Mouse (Mus musculus): ENCODE data around the gene Zfp36.

The Zfp36 gene

GRCm38 (mm10) chr7:28384162-28384561, 4.1 kb upstream of the Zfp36 start:
- no peak for DNase-seq (ENCODE audit: low spot score in 2 of 2)

DNA sequence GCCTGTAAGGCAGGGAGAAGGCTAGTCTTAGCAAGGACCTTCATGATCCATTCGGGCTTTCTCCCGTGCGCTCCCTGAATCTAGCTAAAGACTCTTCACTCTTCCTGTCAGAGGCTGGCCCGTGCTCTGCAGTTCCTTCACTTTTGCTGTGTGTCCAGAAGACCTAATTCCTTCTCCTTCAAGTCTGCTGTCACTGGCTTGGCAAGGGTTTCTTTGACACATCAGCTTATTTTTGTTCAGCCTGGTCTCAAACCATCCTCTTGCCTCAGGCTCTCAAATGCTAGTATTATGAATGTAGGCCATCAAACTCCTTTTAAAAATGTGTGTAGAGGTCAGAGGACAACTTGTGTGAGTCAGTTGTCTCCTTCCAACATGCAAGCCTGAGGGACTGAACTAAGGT, 3.6 kb upstream of the Zfp36 start:
- DNase-seq (ENCODE audit: low spot score in 2 of 2) = no peak

GRCm38 (mm10) chr7:28382981-28383396, 2.9 kb upstream of the Zfp36 start:
- DNase-seq (ENCODE audit: low spot score in 2 of 2) = peak; percentile 65 to 76

DNA sequence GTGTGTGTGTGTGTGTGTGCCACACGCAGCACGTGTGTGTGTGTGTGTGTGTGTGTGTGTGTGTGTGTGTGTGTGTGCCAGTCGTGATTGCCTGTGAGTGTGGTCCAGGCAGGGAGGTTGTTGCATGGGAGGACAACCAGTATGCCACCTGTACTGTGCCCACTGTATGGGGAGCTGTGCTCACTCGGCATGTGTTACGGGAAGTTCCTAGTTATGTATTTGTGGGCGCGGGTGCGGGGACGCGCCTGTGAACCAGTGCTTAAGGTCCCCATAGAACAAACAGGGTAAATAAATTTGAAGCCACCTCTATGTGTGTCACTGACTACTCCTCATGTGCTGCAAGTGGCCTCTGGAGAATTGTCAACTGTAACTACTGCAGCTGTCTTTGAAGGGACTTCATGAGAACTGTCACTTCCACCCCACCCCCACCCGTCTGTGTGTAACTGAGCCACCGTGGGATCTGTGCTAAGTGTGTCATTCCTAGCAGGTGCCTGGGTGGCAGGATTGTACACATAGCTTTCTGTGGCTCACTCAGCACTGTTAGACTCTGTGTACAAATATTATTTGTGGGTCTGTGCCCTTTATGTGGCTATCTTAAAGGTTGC, 2.4 kb upstream of the Zfp36 start:
- DNase-seq (ENCODE audit: low spot score in 2 of 2) = peak in 1 of 2 experiments; percentile 53

DNA sequence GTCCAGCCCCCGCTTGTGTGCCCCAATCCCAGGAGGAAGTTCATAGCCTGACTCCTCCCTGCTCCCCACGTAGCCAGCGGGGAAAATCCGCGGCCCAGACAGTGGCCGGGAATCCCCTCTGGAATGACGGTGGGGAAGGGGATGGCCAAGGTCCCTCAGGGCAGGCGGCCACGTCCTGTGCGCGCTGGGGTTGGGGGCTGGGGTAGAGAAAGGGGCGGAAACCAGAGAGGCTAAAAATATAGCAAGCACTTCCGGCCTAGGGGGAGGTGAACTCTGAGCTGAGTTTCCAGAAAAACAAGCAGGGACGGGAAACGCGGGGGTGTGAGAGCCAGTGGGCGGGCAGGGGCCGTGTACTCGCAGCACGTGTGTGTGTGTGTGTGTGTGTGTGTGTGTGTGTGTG, 1.9 kb upstream of the Zfp36 start:
- DNase-seq (ENCODE audit: low spot score in 2 of 2) = peak; percentile 93 to 96

DNA sequence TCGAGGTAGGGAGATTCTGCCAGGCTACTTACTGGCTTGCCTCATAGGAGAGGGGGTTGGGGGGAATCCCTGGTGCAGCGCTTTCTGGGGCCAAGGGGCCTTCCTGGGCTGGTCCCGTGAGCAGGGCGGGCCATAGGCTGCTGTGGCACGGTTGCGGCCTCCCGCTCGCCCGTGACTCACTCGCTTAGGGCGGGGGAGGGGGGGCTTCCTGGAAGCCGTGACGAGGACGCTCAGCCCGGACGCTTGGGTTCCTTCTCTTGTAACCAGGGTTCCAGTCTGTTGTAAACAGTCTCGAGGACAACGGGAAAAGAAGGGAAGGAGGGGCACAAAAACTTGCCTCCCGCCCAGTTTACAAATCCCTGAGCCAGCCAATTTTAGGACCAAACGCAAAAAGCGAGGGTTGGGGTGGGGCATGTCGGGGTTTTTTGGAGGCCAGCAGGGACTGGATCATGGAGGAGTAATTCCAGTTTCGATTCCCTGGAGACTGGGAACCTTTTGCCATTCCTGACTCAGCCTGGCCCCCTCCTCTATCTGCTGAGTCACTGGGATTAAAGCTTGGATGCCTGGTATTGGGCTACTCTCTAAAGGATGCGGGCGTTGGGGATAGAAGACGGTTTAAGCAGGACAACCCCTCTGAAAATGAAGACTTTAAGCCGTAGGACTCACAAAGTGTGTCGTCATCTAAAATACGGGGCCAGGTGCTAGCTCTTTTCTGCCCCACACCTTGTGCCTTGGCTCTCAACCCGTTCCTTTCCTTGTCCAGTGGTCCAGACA, 1.2 kb upstream of the Zfp36 start:
- peak; percentile 94 for DNase-seq (ENCODE audit: low spot score in 2 of 2)

DNA sequence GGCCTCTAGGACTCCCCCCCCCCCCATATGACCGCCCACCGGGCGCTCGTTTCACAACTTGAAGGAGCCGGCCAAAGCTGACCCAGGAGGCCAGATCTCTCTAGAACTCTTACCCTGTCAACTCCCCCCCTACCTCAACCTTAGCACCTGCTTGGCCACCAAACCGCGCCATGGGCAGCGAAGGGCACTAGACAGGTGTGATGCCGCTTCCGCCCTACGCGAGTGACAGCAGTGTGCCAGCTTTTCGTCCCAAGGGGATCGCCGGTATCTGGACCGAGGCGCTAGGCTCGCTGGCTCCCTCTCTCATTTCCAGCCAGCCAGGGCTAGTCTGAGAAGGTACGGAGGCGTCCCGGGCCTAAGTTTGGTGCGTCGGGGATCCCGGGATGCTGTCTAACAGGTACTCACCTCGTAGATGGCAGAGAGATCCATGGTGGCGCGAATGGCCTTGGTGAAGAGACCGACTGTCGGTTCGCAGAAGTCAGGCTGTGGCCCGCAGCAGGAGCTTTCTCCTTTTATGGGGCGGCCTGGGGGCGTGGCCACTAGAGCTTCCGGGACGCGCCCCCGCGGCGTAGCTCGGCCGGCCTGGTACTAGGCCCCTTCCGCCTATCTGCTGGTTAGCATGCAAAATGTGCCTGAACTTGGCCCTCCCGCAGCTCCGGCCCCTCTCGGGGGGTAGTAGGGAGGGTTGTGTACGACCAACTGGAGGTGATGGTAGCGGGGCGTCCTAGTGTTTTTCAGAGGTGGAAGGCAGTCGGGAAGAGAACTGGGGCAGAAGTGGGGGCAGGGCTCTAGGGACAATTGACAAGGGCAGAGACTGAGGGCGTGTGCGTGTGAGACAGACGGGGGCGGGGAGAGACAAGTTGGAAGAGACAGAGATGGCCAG, 1.0 kb downstream of the Zfp36 start:
- peak; percentile 96 for DNase-seq (ENCODE audit: low spot score in 2 of 2)

DNA sequence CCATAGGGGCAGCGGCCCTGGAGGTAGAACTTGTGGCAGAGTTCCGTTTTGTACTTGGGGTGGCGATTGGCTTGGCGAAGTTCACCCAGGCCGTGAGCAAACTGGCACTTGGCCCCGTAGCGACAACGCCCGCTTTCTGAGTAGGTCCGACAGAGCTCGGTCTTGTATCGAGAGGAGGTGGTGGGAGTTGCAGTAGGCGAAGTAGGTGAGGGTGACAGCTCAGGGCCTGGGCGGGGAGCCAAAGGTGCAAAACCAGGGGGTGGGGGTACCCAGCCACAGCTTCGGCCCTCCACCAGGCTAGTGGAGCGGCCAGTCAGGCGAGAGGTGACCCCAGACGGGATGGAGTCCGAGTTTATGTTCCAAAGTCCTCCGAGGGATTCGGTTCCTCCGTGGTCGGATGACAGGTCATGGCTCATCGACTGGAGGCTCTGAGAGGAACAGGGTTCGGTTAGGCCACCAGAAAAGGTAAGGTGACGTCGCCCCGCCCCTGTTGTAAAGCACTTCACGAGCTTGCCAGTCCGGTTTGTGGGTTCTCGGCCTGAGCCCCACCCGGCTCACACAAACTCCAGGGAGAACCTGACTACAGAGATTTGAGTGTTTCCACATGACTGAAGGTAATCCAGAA, 1.9 kb downstream of the Zfp36 start:
- DNase-seq (ENCODE audit: low spot score in 2 of 2) = peak; percentile 69 to 71

GRCm38 (mm10) chr7:28377190-28378065, 2.6 kb downstream of the Zfp36 start:
- DNase-seq (ENCODE audit: low spot score in 2 of 2) = peak; percentile 35 to 54

DNA sequence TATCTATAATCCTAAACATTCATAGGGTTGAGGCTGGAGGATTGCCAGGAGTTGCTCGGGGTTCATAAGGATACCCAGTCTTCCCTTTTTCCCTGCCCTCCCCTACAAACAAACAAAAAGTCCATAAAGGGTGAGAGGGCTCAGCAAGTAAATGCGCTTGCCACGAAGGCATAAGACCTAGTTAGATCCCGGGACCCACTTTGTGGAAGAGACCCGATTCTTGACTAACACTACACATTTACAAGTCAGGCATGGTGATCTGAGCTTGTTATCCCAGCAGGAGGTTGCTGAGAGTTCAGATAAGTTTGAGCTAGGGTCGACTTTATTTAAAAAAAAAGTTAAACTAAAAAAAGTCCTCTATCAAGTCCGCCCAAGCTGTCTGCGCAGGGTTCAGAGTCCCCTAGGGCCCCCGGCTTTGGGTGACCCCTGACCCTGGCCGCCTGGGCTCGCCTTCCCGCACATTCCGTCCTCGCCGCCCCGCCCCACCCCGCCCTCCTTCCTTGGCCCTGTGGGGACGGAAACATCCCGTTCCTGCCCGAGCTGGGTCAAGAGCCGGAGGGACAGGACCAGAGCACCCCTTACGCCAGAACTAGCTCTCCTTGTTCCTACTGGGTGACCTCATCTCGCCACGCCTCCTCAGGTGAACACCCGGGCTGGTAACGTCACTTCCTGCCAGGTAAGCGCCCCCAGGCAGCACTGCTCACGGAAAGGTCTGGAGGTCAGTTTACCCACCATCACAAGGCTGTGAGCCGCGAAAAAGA, 3.9 kb downstream of the Zfp36 start:
- peak; percentile 90 to 94 for DNase-seq (ENCODE audit: low spot score in 2 of 2)

DNA sequence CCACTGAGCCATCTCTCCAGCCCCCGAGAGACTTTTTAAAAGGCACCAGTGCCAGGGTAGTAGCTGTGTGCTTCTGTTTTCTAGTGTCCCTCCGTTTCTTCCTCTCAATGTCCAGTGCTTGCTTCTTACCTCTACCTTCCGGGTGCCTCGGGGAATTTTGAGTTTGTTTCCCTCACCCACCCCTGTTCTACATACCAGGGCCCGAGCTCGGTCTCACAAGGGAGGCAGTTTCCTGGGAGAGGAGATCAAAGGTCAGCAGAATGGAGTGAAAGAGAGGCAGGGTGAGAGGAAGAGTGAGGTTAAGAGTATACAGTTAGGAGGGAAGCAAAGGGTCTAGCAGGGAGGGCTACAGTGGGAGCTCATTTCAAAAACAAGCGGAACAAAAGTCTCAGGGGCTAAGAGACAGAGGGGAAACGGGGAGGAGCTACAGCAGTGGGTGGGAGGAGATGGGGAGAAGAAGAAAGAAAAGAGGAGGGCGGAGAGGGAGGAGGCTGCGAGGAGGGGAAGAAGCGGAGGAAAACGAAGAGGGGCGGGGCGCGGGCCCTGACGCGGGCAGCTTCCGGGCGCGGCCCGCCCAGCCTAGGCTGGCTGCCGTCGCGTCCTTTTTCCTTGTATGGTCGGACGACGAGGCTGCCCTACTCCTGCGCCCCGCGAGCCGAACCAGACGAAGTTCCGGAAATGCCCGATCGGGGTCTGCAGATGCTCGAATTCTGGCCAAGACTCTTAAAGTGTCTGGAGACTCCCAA, 4.7 kb downstream of the Zfp36 start:
- DNase-seq (ENCODE audit: low spot score in 2 of 2) = peak; percentile 94

DNA sequence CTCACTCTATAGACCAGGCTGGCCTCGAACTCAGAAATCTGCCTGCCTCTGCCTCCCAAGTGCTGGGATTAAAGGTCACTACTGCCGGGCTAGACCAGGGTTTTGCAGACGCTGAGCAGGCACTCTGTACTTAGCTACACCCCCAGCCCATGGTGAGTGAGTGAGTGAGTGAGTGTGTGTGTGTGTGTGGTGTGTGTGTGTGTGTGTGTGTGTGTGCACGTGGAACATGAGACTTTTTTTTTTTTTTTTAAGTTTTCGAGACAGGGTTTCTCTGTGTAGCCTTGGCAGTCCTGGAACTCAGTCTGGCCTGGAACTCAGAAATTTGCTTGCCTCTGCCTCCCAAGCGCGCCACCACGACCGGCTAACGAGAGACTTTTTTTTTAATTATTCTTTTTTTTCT, 5.4 kb downstream of the Zfp36 start:
- no peak for DNase-seq (ENCODE audit: low spot score in 2 of 2)

DNA sequence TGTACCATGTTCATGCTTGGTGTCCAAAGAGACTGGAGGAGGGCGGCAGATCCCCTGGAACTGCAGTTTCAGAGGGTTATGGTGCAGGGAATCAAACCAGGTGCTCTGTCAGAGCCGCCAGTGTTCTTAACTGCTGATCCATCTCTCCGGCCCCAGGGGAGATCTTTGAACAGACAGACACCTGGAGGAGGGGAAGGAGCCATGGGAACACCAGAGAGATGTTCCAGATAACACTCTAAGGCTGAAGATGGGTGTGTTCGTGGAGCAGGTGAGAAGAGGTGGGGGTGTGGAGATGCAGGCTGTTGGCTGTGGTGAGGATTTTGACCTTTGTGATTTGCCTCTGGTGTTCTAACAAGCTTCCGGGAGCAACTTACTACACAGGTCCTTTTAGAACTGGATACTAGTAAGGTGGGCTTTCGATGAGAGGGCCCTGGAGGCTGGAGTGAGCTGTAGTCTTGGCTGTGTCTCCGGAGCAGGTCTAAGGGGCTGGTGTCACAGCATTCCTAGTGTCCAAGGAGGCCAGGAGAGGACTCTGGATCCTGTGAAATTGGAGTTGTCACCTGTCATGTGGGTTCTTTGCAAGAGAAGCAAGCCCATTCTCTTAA, 6.1 kb downstream of the Zfp36 start:
- DNase-seq (ENCODE audit: low spot score in 2 of 2) = peak in 1 of 2 experiments; percentile 49

DNA sequence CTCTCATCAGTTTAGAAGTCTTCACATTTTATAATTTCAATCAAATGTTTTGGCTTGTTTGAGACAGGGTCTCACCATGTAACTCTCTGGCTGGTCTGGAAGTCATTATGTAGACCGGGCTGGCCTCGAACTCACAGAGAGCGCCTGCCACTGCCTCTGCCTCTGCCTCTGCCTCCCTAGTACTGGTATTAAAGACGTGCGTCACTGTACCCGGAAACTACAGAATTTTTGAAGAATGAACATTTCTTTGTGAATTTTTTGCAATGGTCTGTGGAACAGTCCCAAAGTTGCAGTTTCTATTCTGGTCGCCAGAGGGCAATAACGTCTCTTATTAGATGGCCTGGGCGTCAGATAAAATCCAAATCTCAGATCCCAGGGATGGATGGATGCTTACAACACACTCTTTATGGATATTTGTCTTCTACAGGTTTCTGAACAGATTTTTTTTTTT, 6.9 kb downstream of the Zfp36 start:
- peak; percentile 83 to 89 for DNase-seq (ENCODE audit: low spot score in 2 of 2)

DNA sequence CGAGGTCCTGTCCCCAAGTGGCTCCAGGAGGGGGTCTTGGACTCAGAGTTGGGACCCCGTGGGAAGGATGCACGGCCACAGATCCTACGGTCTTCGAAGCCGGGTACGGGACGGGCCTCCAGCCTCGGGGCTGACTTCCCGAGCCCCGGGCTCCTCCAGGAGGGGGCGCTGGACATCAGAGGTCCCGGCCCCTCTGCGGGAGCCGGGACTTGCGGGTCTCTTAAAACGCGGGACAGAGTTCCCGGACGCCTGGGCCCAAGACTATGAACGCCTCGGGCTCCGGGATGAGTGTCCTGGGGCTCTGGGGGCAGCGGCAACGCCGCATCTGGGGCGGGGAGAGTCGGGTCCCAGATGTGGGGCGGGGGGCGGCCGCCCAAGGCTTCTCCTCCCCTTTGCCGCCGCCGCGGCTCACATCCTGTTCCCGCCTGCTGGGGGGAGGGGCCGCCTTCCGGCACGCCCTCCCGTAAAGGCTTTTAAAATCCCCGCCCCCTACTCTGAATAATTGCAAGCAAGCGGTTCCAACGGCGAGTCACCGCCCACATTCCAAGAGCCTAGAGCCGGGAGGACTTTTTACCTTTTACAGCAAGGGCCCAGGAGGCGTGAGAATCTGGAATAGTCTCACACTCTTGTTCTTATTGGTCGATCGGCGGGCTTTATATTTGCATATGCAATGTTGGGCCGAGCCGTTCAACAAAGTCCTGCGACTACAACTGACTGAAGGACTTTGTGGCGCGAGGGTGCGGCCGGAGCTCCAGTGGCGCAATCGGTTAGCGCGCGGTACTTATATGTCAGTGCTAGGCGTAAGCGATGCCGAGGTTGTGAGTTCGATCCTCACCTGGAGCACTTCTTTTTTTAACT, 7.6 kb downstream of the Zfp36 start, which contains the start of gene Plekhg2:
Gene Plekhg2 (minus strand): TSS at position 349 of the 858 bp plus-strand sequence.
- peak; percentile 99 for DNase-seq (ENCODE audit: low spot score in 2 of 2)

GRCm38 (mm10) chr7:28371514-28371989, 8.5 kb downstream of the Zfp36 start:
- DNase-seq (ENCODE audit: low spot score in 2 of 2) = peak; percentile 81 to 85

GRCm38 (mm10) chr7:28370977-28371513, 9.0 kb downstream of the Zfp36 start:
- DNase-seq (ENCODE audit: low spot score in 2 of 2) = peak in 1 of 2 experiments; percentile 49

Measured in heart, adult 9 months (tissue).